Mouse (Mus musculus) bone marrow macrophage, adult 2 months (primary cell): ENCODE results near the gene Fbrs.

Experiments used
- CTCF ChIP-seq: IDR thresholded peaks from 2 replicates; pipeline ENCODE4 v1.5.1; 2012; ENCODE audit warnings: low read depth, mild to moderate bottlenecking, low read length, moderate library complexity
- POLR2A ChIP-seq: IDR thresholded peaks from 2 replicates; pipeline ENCODE4 v1.6.1; 2012; ENCODE audit warnings: mild to moderate bottlenecking, low read depth, low read length, borderline replicate concordance

GRCm38 (mm10) chr7:127475186-127475740 lies 3.7 kb upstream of the Fbrs start:
- no peak for TF ChIP-seq CTCF
- TF ChIP-seq POLR2A, result no peak
